Mouse (Mus musculus) thymus, postnatal 4 days (tissue): Measurements from ENCODE around the gene Elmo1.

Experiments
- DNase-seq: peaks from one replicate; pipeline ENCODE4 v3.0.0; 2021

Elmo1 gene

DNA sequence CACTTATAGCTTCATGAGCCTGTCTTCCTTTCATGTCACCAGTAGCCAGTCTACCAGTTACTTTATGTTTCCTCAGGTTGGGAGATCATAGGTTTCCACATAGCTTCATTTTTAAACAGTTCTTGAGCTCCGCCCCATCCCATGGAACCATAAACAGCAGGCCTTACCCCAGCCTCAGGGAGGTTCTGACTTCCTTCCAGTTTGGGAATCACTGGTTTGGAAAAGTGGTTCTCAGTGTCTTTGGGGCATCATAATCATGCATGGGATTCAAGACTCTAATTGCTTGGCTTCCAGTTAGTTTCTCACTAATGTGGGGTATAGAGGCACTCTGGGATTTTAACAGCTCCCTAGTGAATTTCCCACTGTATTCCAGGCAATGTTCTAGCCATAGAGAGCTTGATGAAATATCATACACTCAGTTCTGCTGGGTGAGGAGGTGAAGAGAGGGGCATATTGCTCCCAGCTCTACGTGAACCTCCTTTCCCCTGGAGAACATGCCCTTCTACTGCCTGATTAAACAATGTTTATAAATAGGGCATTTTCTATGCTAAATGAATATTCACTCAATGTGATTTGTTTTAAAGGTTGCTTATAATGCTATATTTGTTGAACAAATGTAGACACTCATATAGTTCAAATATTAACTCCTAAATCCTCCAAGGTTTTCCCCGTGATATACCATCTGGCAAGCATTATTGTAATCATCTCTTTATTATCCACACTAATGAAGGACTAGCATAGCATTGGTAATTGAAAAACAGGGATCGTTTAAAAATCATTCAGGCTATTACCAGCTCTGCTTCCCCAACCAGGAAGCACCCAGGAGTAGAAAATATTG, 244.9 kb downstream of the Elmo1 start:
- DNase-seq, result no peak

DNA sequence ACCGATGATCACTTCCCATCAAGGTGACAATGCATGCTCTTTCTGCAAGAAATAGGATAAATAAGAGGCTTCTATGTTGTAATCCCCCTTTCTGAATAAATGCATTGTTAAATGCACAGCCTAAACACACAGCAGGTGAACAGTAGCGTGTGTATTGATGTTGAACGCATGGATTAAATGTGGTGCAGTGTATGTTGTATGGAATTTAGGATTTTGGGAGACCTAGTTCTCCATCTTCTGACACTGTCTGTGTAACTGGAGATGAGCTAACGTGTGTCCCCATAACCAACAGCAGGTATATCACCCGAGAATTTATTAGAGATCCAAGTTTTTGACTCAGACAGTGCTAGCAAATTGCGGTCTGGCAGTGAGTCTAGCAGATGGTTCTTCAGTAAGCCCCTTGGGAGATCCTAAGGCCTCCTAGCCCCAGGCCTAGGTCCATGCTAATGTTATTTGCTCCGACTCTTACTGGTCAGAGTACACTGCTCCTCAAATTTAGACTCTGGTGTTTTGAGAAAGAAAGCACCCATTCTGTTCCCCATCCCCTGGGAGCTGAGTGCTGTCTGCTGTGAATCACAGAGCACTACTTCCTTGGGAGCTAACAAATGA, 245.6 kb downstream of the Elmo1 start:
- no peak for DNase-seq

DNA sequence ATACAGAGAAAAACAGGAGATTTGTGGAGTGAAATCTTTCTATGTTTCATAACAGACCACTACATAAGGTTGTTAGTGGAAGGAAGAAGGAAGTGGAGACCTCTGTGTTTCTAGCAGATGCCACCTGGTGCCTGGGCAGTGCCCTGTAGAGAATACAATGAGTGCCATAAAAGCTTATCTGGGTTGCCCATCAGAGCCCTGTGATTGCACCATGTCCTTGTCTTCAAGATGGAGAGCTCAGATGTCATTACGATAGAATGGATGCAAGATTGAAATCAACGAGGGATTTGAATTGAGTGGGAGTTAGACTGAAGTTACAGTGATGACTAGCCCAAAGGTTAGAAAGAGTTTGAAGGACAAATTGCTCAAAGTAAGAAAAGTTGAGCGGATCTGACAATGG, 252.5 kb downstream of the Elmo1 start:
- no peak for DNase-seq

DNA sequence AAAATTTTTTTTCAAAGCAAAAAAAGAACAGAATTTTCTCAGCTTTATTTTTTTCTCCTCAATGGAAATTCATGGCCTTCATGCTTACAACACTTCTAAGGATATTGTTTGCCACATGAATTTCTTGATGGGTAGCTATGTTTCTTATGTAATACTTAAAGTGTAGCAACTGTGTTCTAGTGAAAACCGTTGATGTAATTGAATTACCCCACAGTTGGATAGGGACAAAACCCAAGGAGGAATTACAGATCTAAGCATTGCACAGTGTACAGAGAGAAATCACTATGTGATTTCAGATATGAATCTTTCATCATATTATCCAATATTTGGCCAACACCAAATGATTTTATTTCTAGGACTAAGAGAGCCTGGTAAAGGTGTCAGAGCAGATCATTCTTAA, 259.4 kb downstream of the Elmo1 start:
- DNase-seq, result no peak

DNA sequence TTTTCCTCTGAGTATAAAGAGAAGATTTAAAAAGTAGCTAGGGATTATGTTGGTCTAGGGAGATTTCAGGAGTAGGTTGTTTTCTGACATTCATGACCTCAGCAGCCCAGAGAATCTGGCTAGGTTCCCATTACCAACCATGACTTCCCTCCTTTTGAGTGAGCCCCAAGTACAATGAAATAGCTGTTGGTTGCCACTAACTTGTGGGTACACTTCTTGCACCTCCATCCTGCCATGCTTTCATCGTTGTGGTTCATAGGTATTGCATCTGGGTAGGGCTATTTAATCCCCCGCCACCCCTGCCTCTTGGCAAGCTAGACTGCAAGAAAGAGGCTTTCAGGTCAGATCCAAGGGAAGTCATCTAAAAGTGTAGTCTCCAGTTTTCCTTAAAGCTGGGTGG, 262.2 kb downstream of the Elmo1 start:
- no peak for DNase-seq

GRCm38 (mm10) chr13:20353862-20354603, 263.6 kb downstream of the Elmo1 start:
- no peak for DNase-seq

DNA sequence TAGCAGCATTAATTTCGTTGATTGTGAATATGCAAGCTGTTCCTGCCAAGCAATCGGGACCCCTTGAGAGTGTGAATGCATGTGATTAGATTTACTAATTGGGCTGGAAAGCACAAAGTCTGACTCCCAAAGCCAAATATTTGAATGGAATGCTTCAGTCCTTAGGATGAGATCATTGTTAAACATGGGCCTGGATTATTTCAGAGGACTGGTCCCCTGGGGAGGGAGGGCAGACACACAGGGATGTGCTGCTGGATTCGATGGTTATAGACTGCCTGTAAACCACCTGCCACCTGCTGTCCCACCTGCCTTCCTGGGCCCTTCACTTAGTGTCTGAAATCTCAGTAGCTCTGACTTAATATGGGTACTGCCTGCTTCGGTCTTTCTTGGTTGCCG, 264.2 kb downstream of the Elmo1 start:
- DNase-seq, result no peak

DNA sequence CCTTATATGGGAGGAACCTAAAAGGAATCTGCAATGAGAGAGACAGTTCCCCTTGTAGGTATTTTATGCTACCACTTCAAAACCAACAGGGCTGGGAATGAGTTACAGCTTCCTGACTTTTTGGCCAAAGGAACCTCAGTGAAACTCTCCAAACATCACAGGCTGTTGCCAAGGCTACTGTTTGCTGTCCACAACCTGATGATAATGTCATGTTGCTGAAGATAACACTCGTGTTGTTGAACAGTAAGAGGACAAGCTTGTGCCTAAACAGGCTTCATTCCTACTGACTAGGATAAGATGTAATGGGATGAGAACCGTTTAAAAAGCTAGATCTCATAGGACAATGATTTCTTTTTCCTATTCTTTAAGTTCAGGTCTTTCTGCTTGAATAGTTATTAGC, 272.1 kb downstream of the Elmo1 start:
- DNase-seq, result no peak

- DNase-seq, result no peak
Observed at GRCm38 (mm10) chr13:20365828-20366593, 275.6 kb downstream of the Elmo1 start.

DNA sequence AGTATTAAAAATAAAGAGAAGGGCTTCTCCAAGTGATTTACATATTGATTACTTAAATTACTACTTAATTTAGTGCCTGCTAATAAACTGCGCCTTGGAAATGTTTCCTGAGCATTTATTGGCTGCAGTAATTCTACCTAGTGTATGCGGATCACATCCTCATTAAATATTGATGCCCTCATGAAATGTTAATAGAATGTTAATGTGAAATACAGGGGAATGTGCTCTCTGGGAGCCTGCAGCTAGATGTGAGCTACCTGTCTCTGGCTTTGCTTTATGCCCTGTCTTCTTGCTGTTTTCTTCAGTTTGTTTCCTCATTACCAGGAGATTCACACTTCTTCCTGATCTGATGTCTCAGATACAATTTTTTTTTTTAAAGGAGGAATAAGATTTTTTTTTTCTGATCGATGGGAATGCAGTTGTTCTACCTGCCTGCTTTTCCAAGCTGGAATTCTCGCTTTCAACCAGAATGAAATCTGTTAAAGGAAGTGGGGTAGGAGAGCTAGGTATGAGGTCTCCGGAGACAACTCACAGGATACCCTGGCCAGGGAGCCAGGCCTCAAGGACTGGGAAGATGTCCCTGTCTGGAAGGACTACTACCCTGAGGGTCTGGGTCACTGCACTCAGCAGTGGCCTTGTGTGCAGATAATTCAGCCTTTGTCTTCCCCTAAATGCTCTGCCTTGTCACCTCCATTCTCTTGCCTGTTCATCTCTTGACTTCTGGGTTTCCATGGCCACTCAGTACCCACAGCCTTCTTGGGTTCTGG, 279.8 kb downstream of the Elmo1 start:
- DNase-seq, result no peak

- DNase-seq, result no peak
Observed at GRCm38 (mm10) chr13:20371501-20371900, 281.1 kb downstream of the Elmo1 start.

DNA sequence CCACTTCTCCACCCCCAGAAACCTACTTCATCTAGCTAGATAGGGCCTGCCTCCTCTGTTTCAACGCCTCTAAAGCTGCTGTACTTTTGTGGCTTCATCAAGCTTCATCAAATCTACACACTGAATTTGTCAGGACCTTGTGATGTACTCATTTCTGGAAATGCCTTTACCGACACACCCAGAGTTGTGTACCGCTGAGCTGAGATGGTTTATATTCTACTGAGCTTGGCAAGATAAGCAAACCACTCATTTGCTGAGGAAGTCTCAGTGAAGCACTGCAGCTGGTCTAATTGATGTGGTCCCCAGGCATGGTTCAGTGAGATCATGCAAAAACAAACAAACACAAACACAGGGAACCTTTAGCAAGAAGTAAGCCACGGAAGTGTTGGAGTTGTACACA, 281.9 kb downstream of the Elmo1 start:
- DNase-seq, result no peak

DNA sequence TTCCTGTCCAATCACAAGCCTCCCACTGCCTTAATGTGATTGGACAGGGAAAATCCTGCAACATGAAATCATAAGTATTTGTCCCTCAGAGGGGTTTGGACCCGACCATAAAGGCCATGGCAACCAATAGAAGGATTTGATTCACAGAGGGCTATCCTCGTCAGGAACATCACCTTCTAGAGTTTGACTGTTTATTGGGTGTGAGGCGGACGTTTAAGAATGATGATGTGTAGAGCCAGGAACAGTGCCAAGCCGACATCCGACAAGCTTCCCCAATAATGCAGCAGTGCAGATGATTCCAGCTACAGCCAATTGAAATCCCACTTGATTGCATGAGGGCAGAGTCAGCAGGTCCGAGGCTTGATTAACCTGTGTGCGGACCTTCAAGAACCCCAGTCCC, 288.5 kb downstream of the Elmo1 start:
- no peak for DNase-seq

- no peak for DNase-seq
Observed at GRCm38 (mm10) chr13:20383875-20384274, 293.5 kb downstream of the Elmo1 start.

- DNase-seq, result no peak
Observed at GRCm38 (mm10) chr13:20384846-20385245, 294.4 kb downstream of the Elmo1 start.

DNA sequence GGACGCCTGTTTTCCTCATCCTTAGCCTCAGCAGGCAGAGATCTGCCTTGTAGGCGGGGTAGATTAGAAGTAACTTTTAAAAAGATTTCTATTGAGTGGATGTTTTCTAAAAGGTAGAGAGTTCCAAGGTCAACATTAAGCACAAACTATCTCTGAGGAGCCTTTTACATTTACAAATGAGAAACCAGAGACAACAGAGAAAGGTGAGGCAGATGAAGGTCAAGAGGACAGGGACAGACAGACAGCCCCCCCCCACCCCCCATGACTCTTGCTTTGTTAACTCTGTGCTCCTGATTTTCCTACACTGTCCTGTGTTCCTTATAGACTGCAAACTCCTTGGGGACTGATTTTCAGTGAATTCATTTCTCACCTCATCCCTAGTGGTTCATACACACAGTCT, 295.0 kb downstream of the Elmo1 start:
- DNase-seq, result no peak

DNA sequence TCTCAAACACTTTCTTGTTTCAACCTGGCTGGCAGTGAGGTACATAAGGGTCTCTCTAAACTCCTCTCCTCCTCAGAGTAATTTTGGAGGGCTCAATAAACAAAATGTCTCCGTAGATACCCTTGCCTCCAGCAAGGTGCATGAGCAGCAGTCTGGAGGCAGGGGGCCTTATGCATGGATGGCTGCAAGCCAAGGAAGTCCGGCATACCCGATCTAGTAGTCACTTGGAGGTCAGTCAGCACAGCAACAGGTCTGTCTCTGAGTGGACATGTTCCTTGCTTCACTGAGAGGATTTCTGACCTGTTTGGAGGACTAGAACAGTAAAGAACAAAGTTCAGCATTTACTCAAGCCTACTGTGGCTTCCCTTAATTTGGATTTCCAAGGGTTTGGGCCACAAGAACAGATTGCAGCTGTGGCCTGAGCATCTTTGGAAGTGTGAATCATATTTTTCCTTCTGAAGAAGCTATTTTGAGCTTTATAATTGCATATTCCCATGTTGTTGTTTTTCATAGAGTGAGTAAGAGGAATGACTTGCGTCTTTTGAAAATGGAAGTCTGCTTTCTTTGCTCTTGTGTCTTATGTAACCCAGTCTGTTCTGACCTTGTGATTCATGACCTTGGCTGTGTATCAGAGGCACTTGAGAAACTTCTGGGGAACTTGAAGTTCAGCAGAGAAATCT, 296.2 kb downstream of the Elmo1 start:
- DNase-seq, result no peak

DNA sequence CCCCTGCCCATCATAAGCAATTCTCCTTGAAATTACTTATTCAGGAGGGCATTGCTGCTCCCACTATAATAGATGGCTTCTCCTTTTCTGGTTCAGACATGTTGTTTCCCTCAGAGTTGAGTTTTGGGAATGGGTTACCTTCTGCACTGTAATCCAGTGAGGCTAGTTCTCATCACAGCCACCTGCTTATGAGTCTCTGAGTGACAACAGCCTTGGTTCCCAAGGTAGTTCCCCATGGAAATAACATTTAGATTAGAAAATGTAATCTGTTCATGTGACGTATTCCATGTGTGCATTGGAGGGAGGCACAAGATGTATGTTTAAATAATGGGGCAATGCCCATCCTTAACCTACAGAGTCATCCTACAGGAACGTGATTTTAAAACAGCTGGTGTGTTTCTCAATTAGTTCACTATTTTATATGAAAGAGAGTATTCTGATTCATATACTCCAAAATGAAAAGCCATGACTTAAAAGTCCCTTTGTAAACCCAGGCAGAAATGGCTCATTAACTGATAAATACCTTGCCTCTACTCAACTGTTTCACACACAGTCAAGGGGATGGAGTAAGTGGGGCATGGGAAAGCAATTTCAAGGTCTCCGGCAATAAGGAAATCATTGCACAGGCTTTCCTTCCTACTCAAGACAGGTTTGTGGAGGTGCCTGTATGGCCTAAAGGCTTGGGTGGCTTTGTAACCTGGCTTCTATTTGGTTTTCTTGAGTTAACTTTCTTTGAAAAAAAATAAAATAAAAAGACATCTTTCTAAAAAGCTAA, 302.6 kb downstream of the Elmo1 start:
- no peak for DNase-seq

DNA sequence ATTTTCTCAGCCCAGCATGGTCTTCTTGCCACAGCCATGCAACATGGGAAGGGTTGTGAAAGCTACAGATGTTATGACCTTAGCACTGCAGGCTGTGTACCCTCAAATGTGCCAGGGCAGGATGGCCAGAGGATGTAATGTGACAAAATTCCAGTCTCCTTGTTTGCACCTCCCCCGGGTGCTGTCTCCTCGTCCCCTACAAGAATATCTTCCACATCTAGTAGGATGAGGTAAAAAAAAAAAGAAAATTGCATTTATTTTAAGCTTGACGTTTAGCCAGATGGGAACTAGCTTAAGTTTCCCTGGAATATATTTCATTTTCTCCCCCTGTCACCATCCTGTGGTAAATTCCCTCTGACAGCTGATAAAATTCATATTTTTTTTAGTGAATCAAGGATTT, 307.3 kb downstream of the Elmo1 start:
- no peak for DNase-seq

DNA sequence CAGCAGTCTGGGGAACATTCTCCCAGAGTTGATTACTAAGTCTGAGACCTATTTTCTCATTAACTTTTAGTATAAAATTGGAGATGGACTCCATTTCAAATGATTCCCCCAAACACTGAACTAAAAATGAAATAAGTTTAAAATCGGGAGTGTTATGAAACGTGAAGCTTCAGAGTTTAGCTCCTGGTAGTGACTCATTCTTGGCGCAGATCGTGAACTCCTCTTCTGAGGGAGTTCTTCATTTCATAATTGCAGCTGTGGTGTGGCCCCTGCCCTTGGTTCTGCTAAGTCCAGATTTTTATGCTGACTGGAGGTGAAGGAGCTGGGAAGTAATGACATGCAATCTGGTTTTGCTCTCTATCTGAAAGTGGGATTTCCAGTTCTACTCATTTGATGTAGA, 307.9 kb downstream of the Elmo1 start:
- no peak for DNase-seq

DNA sequence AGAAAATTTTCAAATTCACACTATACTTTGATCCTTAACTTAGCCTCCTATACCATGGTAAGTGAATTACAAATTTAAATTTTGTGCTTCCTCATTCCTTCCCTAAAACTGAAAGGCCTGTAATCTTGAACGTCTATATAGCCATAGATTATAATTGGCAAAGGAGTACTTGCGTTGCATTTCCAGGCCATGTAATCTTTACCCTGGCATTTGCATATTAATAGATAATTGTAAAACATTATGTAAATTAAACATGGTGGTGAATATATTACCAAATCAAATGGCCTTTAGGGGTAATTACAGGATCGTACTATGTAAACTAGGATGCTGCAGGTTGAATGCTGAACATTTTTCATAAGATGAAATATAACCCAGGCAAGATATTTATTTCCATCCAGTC, 314.1 kb downstream of the Elmo1 start:
- no peak for DNase-seq
